Mouse (Mus musculus) stomach, embryonic 15.5 days (tissue): ENCODE measurements around the gene Nol7. TPM values are rescaled to one million over a fixed set of nuclear protein-coding genes. Genes with fewer than 3 reads are reported as not detected.

Source experiments
- ATAC-seq: fragments of 200-750 bp; cut with Nextera tagmentation; 2 replicates; pipeline ENCODE4 v1.8.0; 2017; ENCODE audit warnings: low read depth, moderate number of reproducible peaks, moderate TSS enrichment; ENCODE audit not compliant: insufficient read depth, low FRiP score
- H3K27ac ChIP-seq: fragments of 300-500 bp; sonication (generic); 2 replicates; pipeline ENCODE4 v1.5.1; 2015; ENCODE audit warnings: mild to moderate bottlenecking, inconsistent platforms
- H3K27me3 ChIP-seq: fragments of 300-500 bp; sonication (generic); replicated peaks from 2 replicates; pipeline ENCODE4 v1.6.1; 2015; ENCODE audit warnings: inconsistent platforms
- H3K36me3 ChIP-seq: fragments of 300-500 bp; sonication (generic); 2 replicates; pipeline ENCODE4 v1.6.1; 2015; ENCODE audit warnings: inconsistent platforms
- H3K4me1 ChIP-seq: fragments of 300-500 bp; sonication (generic); 2 replicates; pipeline ENCODE4 v1.6.1; 2015; ENCODE audit warnings: inconsistent platforms
- H3K4me2 ChIP-seq: fragments of 300-500 bp; sonication (generic); 2 replicates; pipeline ENCODE4 v1.6.1; 2015; ENCODE audit warnings: mild to moderate bottlenecking, inconsistent platforms
- H3K4me3 ChIP-seq: fragments of 300-500 bp; sonication (generic); replicated peaks from 2 replicates; pipeline ENCODE4 v1.5.1; 2015; ENCODE audit warnings: inconsistent platforms
- H3K9ac ChIP-seq: fragments of 300-500 bp; sonication (generic); 2 replicates; pipeline ENCODE4 v1.6.1; 2015; ENCODE audit warnings: inconsistent platforms
- H3K9me3 ChIP-seq: fragments of 300-500 bp; sonication (generic); 2 replicates; pipeline ENCODE4 v1.6.1; 2016; ENCODE audit warnings: inconsistent platforms
- WGBS: fragments of 180-500 bp; shearing (Covaris S2); methylation state at CpG from one replicate; pipeline ENCODE4 v1.1.7; 2015; 5-methylcytosine and 5-hydroxymethylcytosine counted together
- polyA plus RNA-seq: library from polyadenylated mRNA; unstranded; fragments of >200 nt; fragmentation: Nextera tagmentation; extraction: Ambion mirVana; gene quantifications from 2 replicates; pipeline ENCODE4 v1.2.1, GENCODE M21; 2015

Nol7 gene
- polyA plus RNA-seq, 1 experiment from 2014 or later: 156 TPM

- Histone ChIP-seq H3K9me3 (no peaks in the 10 kb centered on the region), H3K4me1 (no peaks in the 10 kb centered on the region), H3K4me2 (no peak overlapping the region), H3K27me3 (no peaks in the 10 kb centered on the region), H3K9ac (no peak overlapping the region), H3K4me3 (no peak overlapping the region), H3K27ac (no peak overlapping the region), H3K36me3 (peaks cover 11% of the 10 kb centered on the region)
- ATAC-seq: no peak
- WGBS: 88% methylated on average over 1 of the region's 1 CpGs
These were observed 25.3 kb upstream of the Nol7 start for GRCm38 (mm10) chr13:43372892-43373291.

DNA sequence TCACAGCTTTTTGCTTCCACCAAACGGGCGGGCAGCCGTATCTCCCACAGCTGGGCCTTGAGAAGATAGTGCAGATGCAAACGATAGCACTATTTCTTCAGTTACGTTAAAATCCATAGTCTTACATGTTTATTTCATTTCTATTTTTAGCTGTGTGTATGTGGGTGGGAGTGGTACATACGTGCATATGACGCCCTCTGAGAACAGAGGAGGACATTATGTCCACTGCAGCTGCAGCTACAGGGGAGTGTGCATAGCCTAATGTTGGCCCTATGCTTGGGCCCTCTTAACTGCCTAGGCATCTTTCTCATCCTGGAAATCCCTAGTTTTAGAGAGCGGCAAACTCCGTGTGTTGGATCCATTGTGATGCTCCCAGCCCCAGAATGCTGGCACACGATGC, 24.0 kb upstream of the Nol7 start:
- Histone ChIP-seq H3K4me2 (no peak overlapping the region), H3K4me3 (no peak overlapping the region), H3K9me3 (no peaks in the 10 kb centered on the region), H3K36me3 (peaks cover 11% of the 10 kb centered on the region), H3K9ac (no peak overlapping the region), H3K27ac (no peak overlapping the region), H3K4me1 (no peaks in the 10 kb centered on the region), H3K27me3 (no peaks in the 10 kb centered on the region)
- ATAC-seq: no peak
- 75% methylated on average over 10 of the region's 10 CpGs for WGBS

DNA sequence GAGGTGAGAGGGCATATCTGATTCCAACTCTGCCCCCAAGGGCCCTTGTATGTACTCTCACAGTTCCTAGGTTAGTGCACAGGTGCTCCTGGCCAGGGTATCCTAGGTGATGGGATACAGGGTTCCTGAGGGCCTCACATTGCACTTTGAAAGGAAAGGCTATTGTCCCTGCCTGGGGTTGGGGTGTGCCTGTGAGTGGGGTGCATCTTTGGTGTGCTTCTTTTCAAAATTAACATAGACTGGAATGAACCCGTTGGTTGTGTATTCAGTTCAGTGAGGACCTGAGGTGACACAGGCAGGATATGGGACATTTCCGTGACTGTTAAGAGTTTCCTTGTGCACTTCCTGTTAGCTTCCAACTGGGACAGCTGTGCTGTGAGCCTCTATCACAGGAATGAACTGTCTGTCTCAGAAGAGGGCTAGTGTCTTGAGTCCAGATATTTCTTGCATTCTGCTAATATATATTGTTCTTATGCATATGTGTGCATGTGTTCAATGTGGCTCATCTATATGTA, 23.2 kb upstream of the Nol7 start:
- Histone ChIP-seq H3K36me3 (peaks cover 11% of the 10 kb centered on the region), H3K9ac (no peak overlapping the region), H3K9me3 (no peaks in the 10 kb centered on the region), H3K4me2 (no peak overlapping the region), H3K27ac (no peak overlapping the region), H3K4me1 (no peaks in the 10 kb centered on the region), H3K4me3 (no peak overlapping the region), H3K27me3 (no peaks in the 10 kb centered on the region)
- 64% methylated on average over 2 of the region's 2 CpGs for whole genome bisulfite sequencing
- ATAC-seq: no peak

DNA sequence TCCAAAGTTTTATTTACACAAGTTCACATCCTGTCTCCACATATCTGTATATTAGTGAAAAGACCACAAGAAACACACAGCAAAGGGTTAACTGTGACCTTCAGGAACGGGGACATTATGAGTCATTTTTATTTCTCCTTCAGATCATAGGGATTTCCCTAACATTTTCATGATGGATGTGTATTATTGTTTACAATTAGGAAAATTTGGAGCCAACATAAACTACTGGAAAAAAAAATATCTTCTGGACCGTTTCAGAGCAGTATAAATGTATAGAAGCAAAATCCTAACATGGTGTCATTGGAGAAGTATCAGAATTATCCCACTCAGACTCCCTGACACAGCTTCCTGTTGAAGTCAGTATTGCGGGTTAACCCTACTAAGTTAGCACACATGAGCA, 18.2 kb upstream of the Nol7 start:
- ATAC-seq: no peak
- Histone ChIP-seq H3K4me2 (no peak overlapping the region), H3K4me3 (no peak overlapping the region), H3K4me1 (no peaks in the 10 kb centered on the region), H3K27me3 (no peaks in the 10 kb centered on the region), H3K36me3 (0 out of 2 replicates have a peak, but pooled peaks cover 3% of the 10 kb centered on the region), H3K9ac (no peak overlapping the region), H3K27ac (no peak overlapping the region), H3K9me3 (no peaks in the 10 kb centered on the region)
- WGBS: 53% methylated on average over 3 of the region's 3 CpGs

DNA sequence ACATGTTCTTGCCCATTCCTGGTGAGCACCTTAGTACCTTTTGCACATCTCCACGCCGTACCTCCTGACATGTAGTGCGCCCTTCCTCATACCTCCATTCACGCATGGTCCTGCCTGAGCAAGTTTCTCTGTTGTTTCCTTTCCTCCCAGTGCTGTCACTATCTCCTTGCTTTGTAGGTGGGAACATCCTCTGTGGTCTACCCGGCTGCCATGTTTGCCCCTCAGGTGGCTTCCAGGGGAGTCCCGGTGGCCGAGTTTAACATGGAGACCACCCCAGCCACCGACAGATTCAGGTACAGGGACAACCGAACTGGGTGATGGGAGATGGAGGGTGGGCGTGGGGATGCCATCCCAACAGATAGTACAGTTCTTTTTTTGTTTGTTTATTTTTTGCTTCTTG, 12.9 kb upstream of the Nol7 start:
- ATAC-seq: no peak
- Histone ChIP-seq H3K4me3 (no peak overlapping the region), H3K9ac (no peak overlapping the region), H3K4me2 (no peak overlapping the region), H3K36me3 (0 out of 2 replicates have a peak, but pooled peaks cover 3% of the 10 kb centered on the region), H3K9me3 (no peaks in the 10 kb centered on the region), H3K27me3 (no peaks in the 10 kb centered on the region), H3K4me1 (no peaks in the 10 kb centered on the region), H3K27ac (no peak overlapping the region)
- WGBS: 95% methylated on average over 10 of the region's 10 CpGs

- 54% methylated on average over 13 of the region's 17 CpGs for WGBS
These were observed 392 bp upstream of the Nol7 start for GRCm38 (mm10) chr13:43397700-43398296.

GRCm38 (mm10) chr13:43399576-43399975, 1.4 kb downstream of the Nol7 start:
- peaks cover 6% of the 10 kb centered on the region; the same call in 1 of the 2 replicates for H3K36me3 ChIP-seq
- no peaks in the 10 kb centered on the region for H3K4me1 ChIP-seq
- H3K27ac ChIP-seq: no peak overlapping the region
- 85% methylated on average over 5 of the region's 5 CpGs for WGBS
- H3K27me3 ChIP-seq: no peaks in the 10 kb centered on the region
- H3K4me3 ChIP-seq: peak overlapping the region; percentile 82; the same call in 1 of the 2 replicates
- peak overlapping the region; percentile 71 for H3K4me2 ChIP-seq
- no peaks in the 10 kb centered on the region for H3K9me3 ChIP-seq
- no peak overlapping the region for H3K9ac ChIP-seq
- ATAC-seq: no peak

More at GRCm38 (mm10) chr13:43397700-43398296, 392 bp upstream of the Nol7 start:
- Histone ChIP-seq H3K4me1 (no peaks in the 10 kb centered on the region), H3K4me2 (peak overlapping the region; percentile 71), H3K4me3 (peak overlapping the region; percentile 82), H3K9ac (no peak overlapping the region), H3K27ac (no peak overlapping the region), H3K27me3 (no peaks in the 10 kb centered on the region), H3K36me3 (peaks cover 9% of the 10 kb centered on the region), H3K9me3 (no peaks in the 10 kb centered on the region)
- no peak for ATAC-seq

DNA sequence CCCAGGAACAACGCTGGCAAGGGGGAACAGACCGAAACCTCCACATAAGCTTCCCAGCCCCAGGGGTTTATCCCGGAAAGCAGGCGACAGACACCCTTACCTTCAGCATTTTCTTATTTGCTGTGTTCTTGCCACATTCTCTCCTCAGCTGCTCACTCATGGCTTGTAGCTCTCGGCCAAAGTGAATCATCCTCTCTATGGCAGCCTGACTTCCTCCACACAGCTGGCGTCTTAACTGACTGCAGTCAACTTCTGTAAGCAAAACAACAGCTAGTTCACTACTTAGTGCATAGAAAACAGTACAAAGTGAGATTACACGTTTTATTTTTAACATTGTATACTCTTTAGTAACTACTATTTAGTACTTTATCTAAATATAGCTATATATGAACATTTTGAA, 14.1 kb downstream of the Nol7 start:
- ATAC-seq: no peak
- no peaks in the 10 kb centered on the region for H3K9me3 ChIP-seq
- peaks cover 24% of the 10 kb centered on the region for H3K36me3 ChIP-seq
- no peaks in the 10 kb centered on the region for H3K27me3 ChIP-seq
- H3K4me1 ChIP-seq: no peaks in the 10 kb centered on the region
- H3K9ac ChIP-seq: no peak overlapping the region
- H3K4me2 ChIP-seq: no peak overlapping the region
- no peak overlapping the region for H3K4me3 ChIP-seq
- WGBS: 88% methylated on average over 7 of the region's 7 CpGs
- no peak overlapping the region for H3K27ac ChIP-seq

- Histone ChIP-seq H3K4me1 (no peaks in the 10 kb centered on the region), H3K36me3 (peaks cover 24% of the 10 kb centered on the region), H3K4me3 (no peak overlapping the region), H3K4me2 (no peak overlapping the region), H3K27ac (no peak overlapping the region), H3K27me3 (no peaks in the 10 kb centered on the region), H3K9ac (no peak overlapping the region), H3K9me3 (no peaks in the 10 kb centered on the region)
- ATAC-seq: no peak
- 96% methylated on average over 2 of the region's 2 CpGs for WGBS
These were observed 15.4 kb downstream of the Nol7 start for GRCm38 (mm10) chr13:43413611-43414010.

- Histone ChIP-seq H3K4me1 (no peaks in the 10 kb centered on the region), H3K9me3 (no peaks in the 10 kb centered on the region), H3K9ac (no peak overlapping the region), H3K36me3 (peaks cover 30% of the 10 kb centered on the region), H3K4me3 (no peak overlapping the region), H3K27me3 (no peaks in the 10 kb centered on the region), H3K27ac (no peak overlapping the region), H3K4me2 (no peak overlapping the region)
- no peak for ATAC-seq
- WGBS: 92% methylated on average over 1 of the region's 1 CpGs
These were observed 17.1 kb downstream of the Nol7 start for GRCm38 (mm10) chr13:43415249-43415648.

DNA sequence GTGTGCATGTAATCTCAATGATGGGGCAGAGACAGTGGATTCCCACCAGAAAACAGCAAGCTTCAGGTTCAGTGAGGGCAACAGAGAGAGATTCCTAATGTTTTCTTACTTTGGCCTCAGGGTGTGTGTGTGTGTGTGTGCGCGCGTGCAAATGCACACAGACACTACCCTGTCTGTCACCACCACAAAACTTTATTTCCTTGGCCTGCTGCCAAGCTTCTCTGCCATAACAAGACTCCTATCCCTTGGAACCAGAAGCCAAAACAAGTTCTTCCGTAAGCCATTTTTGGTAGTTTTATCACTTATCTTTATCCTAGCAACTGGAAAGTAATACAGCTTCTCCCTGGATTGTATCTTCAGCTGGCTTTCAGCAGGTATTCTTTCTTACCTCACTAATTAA, 30.2 kb downstream of the Nol7 start:
- ATAC-seq: no peak
- Histone ChIP-seq H3K36me3 (peaks cover 12% of the 10 kb centered on the region; the same call in 1 of the 2 replicates), H3K4me3 (no peak overlapping the region), H3K9me3 (no peaks in the 10 kb centered on the region), H3K4me2 (no peak overlapping the region), H3K9ac (no peak overlapping the region), H3K27me3 (no peaks in the 10 kb centered on the region), H3K4me1 (no peaks in the 10 kb centered on the region), H3K27ac (no peak overlapping the region)
- WGBS: 93% methylated on average over 4 of the region's 4 CpGs

DNA sequence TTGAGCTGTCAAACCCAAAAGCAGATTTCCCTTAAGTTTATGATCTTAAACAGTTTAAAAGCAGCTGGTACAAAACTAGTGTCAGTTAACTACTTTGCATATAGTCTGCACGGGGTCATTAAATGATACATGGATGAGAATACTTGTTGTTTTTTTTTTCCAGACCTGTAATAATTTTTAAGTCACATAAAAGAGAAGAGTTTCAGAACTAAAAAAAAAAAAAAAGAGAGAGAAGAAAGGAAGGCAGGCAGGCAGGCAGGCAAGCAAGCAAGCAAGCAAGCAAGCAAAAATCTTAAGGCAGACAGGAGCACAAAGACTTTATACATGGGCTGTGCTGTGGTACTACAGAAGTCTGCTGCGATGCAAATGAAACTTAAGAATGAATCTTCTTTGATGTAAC, 35.2 kb downstream of the Nol7 start:
- no peaks in the 10 kb centered on the region for H3K27me3 ChIP-seq
- H3K4me3 ChIP-seq: no peak overlapping the region
- H3K9ac ChIP-seq: no peak overlapping the region
- H3K27ac ChIP-seq: no peak overlapping the region
- WGBS: 78% methylated on average over 2 of the region's 2 CpGs
- H3K36me3 ChIP-seq: peaks cover 7% of the 10 kb centered on the region; the same call in 1 of the 2 replicates
- no peaks in the 10 kb centered on the region for H3K4me1 ChIP-seq
- no peaks in the 10 kb centered on the region for H3K9me3 ChIP-seq
- no peak overlapping the region for H3K4me2 ChIP-seq
- ATAC-seq: no peak
